Mouse (Mus musculus): Measurements from ENCODE around the gene Ttc38. TPM values are rescaled to one million over a fixed set of nuclear protein-coding genes. Genes with fewer than 3 reads are reported as not detected.

Ttc38 gene
- total RNA-seq (2023), result 16.2 TPM

DNA sequence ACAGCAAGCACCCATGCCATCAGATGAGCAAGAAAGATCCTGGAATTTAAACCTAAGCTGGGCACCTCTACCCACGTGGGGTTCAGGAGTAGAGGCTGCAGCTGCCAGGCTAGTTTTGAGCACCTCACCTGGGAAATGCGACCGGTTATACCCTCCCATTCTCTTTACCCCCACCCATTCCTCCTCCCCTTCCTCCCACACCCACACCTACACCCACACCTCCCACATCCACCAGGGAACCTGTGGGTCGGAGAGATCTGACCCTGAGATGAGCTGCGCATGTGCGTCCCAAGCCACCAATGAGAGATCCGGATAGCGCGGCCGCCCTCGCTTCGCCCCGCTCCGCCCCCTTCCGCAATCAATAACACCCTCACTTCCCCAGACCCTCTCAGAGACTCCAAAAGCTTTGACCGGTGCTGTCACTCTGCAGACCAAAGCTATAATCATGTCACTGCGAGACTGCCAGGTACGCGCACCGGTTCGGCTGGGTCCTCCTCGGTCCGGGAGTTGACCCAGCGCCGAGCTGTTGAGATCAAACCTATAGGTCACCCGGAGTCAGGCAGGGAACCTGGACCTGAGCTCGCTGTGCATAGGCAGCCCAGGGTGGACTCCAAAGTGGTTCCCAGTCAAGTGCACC is at the start of gene Ttc38:
TSS of gene Ttc38 (plus strand) at position 353 of the 637 bp plus-strand sequence.

DNA sequence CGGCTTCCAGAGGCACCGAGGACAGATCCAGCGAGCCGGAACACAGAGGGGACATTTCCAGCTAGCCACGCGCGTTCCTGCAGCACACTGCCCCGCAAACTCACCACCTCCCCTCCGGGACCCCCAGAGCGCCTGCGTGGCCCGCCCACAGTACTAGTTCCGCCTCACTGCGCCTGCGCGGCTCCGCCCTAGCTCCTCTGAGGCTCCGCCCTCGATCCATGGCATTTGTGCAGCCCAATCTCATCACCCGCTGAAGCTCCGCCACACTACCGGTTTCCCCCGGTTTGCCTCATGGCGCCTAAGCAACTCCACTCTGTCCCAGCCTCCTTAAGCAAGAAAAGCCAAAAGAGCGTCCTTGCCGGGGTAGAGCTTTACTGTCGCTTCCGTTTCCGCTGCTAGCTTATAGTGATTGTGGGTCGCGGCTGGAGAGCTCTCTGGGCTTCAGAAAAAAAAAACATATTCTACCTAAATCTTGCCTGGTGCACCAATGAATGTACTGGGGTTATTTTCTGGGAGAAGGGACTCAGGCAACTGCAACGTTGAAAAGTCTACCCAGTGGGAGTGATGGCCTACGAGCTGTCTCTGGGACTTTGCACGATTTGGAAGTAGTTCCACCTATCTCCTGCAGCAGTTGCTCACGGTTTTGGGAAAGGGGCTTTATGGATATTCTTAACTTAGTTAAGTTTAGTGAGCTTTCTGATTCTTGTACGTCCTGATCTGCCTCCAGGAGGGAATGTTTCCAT is 20.4 kb upstream of the Ttc38 start, which contains the start of gene Cdpf1:
TSS of gene Cdpf1 (minus strand) at position 163 of the 743 bp plus-strand sequence.

DNA sequence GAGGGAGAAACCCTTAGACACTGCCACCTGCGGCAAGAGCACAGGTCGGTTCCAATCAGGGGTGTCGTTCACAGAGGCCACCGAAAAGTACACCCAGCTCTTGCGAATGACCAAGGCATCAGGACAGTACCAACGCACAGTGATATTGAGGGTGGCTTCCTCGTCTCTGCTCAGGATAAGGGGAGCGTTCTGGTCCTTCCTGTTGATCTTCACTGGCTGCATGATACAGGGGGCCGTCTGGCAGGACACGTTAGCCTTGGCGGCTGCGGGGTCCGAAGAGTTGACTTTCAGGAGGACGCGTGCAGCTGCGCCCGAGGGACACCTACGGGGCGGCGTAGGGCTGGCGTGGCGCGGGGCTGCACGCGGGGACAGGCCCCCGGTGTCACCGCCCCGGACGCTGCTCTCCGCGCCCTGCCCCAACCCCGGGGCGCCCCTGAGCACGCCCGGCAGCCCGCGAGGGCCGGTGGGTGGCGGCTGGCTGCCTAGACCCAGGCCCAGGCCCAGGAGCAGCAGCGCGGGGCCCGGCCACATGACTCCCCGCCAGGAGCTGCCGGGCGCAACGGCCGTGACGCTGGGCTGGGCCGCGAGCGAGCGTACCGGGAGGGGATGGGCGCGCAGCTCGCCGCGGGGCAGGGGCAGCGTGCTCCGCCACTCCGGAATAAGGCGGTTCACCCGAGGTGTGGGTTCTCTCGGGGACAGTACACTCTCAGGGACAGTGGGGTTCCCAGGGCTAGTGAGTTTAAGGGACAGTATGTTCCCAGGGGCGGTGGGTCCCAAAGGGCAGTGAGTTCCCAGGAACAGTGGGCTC is 10.7 kb upstream of the Ttc38 start, which contains the start of gene Pkdrej:
TSS of gene Pkdrej (minus strand) at position 532 of the 808 bp plus-strand sequence.

DNA sequence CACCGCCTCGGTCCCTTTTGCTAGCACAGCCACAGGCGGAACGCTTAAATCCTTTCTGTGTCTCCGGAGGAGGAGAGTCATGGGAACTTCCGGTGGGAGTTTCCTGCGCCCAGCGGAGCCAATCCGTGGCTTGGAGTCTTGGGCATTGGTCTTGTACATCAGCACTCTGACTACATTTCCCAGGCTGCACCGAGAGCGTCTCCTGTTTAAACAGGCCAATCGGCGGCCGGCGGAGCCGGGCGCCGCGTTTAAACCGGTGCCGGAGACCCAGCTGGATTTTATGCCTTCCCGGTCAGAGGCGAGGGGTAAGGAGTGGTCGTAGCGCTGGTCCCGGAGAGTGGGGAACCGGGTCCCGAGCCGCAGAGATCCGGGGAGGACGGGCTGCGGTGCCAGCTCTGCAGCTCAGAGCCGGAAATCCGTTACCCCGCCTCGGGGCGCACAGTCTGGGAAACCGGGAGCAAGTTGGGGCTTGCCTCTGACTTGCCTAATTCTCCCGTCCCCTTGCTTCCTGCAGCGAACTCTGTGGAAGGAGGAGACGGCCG is 27.5 kb downstream of the Ttc38 start, which contains the start of gene Gtse1:
TSS of gene Gtse1 (plus strand) at position 256 of the 542 bp plus-strand sequence.

DNA sequence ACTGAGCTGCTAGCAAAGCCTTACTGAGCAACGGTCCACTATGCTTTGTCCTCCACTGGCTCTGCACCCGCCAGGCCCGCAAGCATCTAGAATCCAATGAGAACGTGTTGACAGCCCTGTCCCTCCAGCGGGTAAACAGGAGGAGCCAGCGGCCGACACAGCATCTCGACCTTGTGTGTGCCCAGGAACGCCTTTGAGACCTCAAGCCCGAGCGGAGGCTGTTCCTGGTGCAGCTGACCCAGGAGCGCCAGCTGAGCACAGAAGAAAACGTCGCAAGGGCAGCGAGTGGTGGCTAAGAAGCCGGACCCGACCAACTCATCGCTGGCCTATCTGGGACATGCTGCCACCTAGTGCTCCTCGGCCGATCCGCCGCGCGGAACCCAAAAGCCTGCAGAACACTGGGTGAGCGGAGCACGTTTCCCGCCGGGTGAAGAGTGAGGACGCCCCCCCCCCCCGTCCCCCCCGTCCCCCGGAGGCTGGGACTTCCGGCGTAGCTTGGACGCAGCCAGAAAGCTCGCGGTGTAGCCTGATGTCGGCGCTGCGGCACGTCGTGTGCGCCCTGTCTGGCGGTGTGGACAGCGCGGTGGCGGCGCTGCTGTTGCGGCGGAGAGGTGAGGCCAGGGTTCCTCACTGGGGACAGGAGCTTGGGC is 46.9 kb downstream of the Ttc38 start, which contains the start of gene Trmu:
TSS of gene Trmu (plus strand) at position 465 of the 650 bp plus-strand sequence.

Other genes starting within 250 kb of the Ttc38 start
- gene Wnt7b, start 249.8 kb upstream of the Ttc38 start, total RNA-seq (2023), result not detected
- gene Ppara, start 97.3 kb upstream of the Ttc38 start, total RNA-seq (2023), result not detected
- gene Cdpf1, start 20.6 kb upstream of the Ttc38 start, total RNA-seq (2023), result 22.3 TPM
- not detected for gene Pkdrej, start 10.6 kb upstream of the Ttc38 start, total RNA-seq (2023)
- gene Gtse1, start 27.4 kb downstream of the Ttc38 start, total RNA-seq (2023), result 2.4 TPM
- gene Trmu, start 47.0 kb downstream of the Ttc38 start, total RNA-seq (2023), result 37.6 TPM
- 19.8 TPM for gene Celsr1, start 201.5 kb downstream of the Ttc38 start, total RNA-seq (2023)
- 145 TPM for gene Gramd4, start 225.4 kb downstream of the Ttc38 start, total RNA-seq (2023)